Mouse (Mus musculus): Measurements from ENCODE around the gene Synpo2.
A peak's percentile ranks its signal among the peaks of the same experiment; 100 is the strongest.
"Not testable (repeated sequence)": the region's sequence is repeated elsewhere in the genome, so short reads cannot be mapped to it uniquely, and the experiment has no call there.

The Synpo2 gene

GRCm38 (mm10) chr3:123128781-123129180 lies 107.2 kb downstream of the Synpo2 start:
- no peak for DNase-seq

GRCm38 (mm10) chr3:123128091-123128490 lies 107.9 kb downstream of the Synpo2 start:
- DNase-seq, result no peak

- DNase-seq, result not testable (repeated sequence)
These were observed 109.2 kb downstream of the Synpo2 start for GRCm38 (mm10) chr3:123126741-123127140.

GRCm38 (mm10) chr3:123123817-123124216 lies 112.1 kb downstream of the Synpo2 start:
- no peak for DNase-seq

GRCm38 (mm10) chr3:123122151-123123030 lies 113.6 kb downstream of the Synpo2 start:
- DNase-seq, result no peak

- peak; percentile 8 to 16 for DNase-seq
These were observed 119.0 kb downstream of the Synpo2 start for GRCm38 (mm10) chr3:123116903-123117302.

GRCm38 (mm10) chr3:123115770-123116527 lies 120.0 kb downstream of the Synpo2 start:
- no peak for DNase-seq

- DNase-seq, result no peak
These were observed 121.8 kb downstream of the Synpo2 start for GRCm38 (mm10) chr3:123114001-123114635.

GRCm38 (mm10) chr3:123112781-123113180 lies 123.2 kb downstream of the Synpo2 start:
- DNase-seq, result no peak

GRCm38 (mm10) chr3:123111071-123111711 lies 124.8 kb downstream of the Synpo2 start:
- no peak for DNase-seq

GRCm38 (mm10) chr3:123107830-123108549 lies 128.0 kb downstream of the Synpo2 start:
- DNase-seq, result no peak

- no peak for DNase-seq
These were observed 131.6 kb downstream of the Synpo2 start for GRCm38 (mm10) chr3:123104325-123104724.

- DNase-seq, result peak; percentile 34 to 40
These were observed 132.6 kb downstream of the Synpo2 start for GRCm38 (mm10) chr3:123103151-123103860.

GRCm38 (mm10) chr3:123101761-123102160 lies 134.2 kb downstream of the Synpo2 start:
- no peak for DNase-seq

GRCm38 (mm10) chr3:123095111-123095510 lies 140.8 kb downstream of the Synpo2 start:
- no peak for DNase-seq

- DNase-seq, result no peak
These were observed 142.1 kb downstream of the Synpo2 start for GRCm38 (mm10) chr3:123093640-123094361.

GRCm38 (mm10) chr3:123092913-123093639 lies 142.9 kb downstream of the Synpo2 start:
- DNase-seq, result no peak

- DNase-seq, result peak; percentile 13 to 30
These were observed 143.5 kb downstream of the Synpo2 start for GRCm38 (mm10) chr3:123092442-123092841.

- DNase-seq, result no peak
These were observed 146.5 kb downstream of the Synpo2 start for GRCm38 (mm10) chr3:123089297-123090020.

All from thymus, postnatal 36 days (tissue).